Mouse (Mus musculus) limb, embryonic 10.5 days (tissue): ENCODE results near the gene Gm29776. TPM values are rescaled to one million over a fixed set of nuclear protein-coding genes. Genes with fewer than 3 reads are reported as not detected.

Experiments
- DNase-seq: peaks from one replicate; pipeline ENCODE4 v3.0.0-alpha.2; 2017; ENCODE audit warnings: low spot score
- H3K27ac ChIP-seq: fragments of 300-500 bp; sonication (generic); 2 replicates; pipeline ENCODE4 v1.5.1; 2016; ENCODE audit warnings: mild to moderate bottlenecking
- H3K27me3 ChIP-seq: fragments of 300-500 bp; sonication (generic); 2 replicates; pipeline ENCODE4 v1.6.1; 2016; ENCODE audit warnings: low read depth, mild to moderate bottlenecking; ENCODE audit not compliant: poor library complexity, severe bottlenecking
- H3K36me3 ChIP-seq: fragments of 300-500 bp; sonication (generic); 2 replicates; pipeline ENCODE4 v1.6.1; 2016; ENCODE audit warnings: mild to moderate bottlenecking, moderate library complexity
- H3K4me1 ChIP-seq: fragments of 300-500 bp; sonication (generic); 2 replicates; pipeline ENCODE4 v1.6.1; 2016
- H3K4me3 ChIP-seq: fragments of 300-500 bp; sonication (generic); 2 replicates; pipeline ENCODE4 v1.5.1; 2016; ENCODE audit warnings: mild to moderate bottlenecking, moderate library complexity
- H3K9me3 ChIP-seq: fragments of 300-500 bp; sonication (generic); replicated peaks from 2 replicates; pipeline ENCODE4 v1.6.1; 2016; ENCODE audit warnings: mild to moderate bottlenecking
- WGBS: fragments of 180-500 bp; shearing (Covaris S2); methylation state at CpG from one replicate; pipeline ENCODE4 v1.1.7; 2016; 5-methylcytosine and 5-hydroxymethylcytosine counted together
- polyA plus RNA-seq: library from polyadenylated mRNA; unstranded; fragments of >200 nt; fragmentation: Nextera tagmentation; extraction: Ambion mirVana; gene quantifications from 2 replicates; pipeline ENCODE4 v1.2.1, GENCODE M21; 2016

Gm29776 gene
- 0.10 and 0.16 TPM in 2 replicates for polyA plus RNA-seq

DNA sequence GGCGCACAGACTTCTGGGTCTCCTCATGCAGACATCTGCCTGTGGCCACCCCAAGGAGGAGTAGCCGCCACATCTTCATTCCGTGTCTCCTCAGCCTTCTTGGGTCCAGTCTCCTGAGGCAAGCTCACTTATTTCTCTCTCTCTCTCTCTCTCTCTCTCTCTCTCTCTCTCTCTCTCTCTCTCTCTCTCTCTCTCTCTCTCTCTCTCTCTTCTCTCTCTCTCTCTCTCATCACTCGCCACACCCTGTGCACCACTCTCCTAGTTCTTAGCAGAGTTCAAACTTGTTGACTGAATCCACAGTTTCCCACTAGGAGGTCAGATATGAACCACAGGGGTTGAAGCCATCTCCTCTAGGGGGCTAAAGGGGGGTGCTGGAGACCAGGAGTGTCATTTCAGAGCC, at the start of gene Gm29776:
TSS of gene Gm29776 (minus strand) at position 101 of the 400 bp plus-strand sequence.
- peaks cover 5% of the 10 kb centered on the region for H3K36me3 ChIP-seq
- no peaks in the 10 kb centered on the region for H3K9me3 ChIP-seq

DNA sequence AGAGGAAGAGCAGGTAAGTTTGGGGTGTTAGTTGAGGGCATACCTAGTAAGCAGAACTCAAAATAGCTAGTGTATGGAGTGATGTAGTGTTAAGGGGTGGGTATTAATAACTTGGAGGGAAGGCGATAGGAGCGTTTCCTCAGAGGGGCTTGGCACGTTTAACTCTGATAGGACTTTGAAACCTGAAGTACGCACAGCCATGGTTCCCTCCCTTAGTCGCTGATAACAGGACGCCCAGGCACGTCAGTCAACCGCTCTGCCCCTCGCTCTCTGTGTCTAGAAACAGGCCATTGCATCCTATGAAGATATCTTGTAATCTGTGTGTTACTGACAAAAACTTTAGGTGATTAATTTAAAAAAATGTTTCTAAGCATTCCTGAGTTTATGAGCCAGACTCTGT, 47.4 kb upstream of the Gm29776 start:
- Histone ChIP-seq H3K4me3 (no peak overlapping the region), H3K4me1 (peaks cover 12% of the 10 kb centered on the region), H3K9me3 (no peaks in the 10 kb centered on the region), H3K27ac (no peak overlapping the region), H3K27me3 (no peaks in the 10 kb centered on the region), H3K36me3 (no peaks in the 10 kb centered on the region)
- DNase-seq, result no peak
- 92% methylated on average over 9 of the region's 9 CpGs for WGBS

More for the DNA sequence above, at the start of gene Gm29776:
- no peak within 1 kb of the TSS for H3K27ac ChIP-seq
- peaks cover 9% of the 10 kb centered on the region; the same call in 1 of the 2 replicates for H3K27me3 ChIP-seq
- no peaks in the 10 kb centered on the region for H3K4me1 ChIP-seq
- H3K4me3 ChIP-seq, result no peak within 1 kb of the TSS
- WGBS, result 90% methylated on average over 3 of the region's 4 CpGs
- DNase-seq, result no peak

DNA sequence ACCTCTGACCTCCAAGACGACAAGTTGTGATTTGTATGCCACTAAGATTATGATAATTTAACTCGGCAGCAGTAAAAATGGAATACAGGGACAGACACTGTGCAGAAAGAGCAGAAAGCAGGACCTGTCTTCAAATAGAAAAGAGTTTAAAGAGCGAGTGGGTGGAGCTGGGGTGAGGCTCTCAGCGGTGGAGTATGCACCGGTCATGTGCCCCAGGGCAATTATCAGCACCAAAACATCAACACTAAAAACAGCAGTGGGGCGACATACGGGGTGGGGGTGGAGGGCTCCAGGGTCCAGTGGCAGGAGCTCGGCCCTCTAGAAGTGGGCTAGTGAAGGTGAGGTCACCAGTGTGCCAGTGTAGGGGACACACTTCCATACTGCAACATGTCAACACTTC, 45.8 kb upstream of the Gm29776 start:
- H3K27me3 ChIP-seq, result no peaks in the 10 kb centered on the region
- H3K27ac ChIP-seq, result no peak overlapping the region
- 67% methylated on average over 8 of the region's 8 CpGs for WGBS
- no peak for DNase-seq
- no peaks in the 10 kb centered on the region for H3K36me3 ChIP-seq
- no peak overlapping the region for H3K4me3 ChIP-seq
- no peaks in the 10 kb centered on the region for H3K9me3 ChIP-seq
- peaks cover 12% of the 10 kb centered on the region for H3K4me1 ChIP-seq

DNA sequence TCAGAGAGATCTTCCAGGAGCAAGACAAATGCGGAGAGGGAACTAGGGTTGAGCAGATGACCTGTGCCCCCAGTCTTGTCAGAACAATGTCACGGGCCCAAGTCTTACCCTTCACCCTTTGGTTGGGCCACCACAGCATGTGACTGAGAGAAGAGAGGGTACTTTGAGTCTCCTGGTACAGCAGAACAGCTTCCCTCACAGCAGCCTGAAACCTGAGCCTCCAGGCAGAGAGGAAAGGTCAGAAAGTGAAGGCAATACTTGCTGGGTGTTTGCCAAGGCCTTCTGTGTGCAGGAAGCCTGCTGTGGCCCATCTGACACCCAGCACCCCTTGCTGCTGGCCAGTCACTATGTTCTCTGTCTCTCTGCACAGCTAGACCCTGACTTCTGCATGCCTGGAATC, 43.7 kb upstream of the Gm29776 start:
- DNase-seq, result no peak
- 75% methylated on average over 2 of the region's 2 CpGs for WGBS
- H3K36me3 ChIP-seq, result no peaks in the 10 kb centered on the region
- no peaks in the 10 kb centered on the region for H3K9me3 ChIP-seq
- peaks cover 10% of the 10 kb centered on the region for H3K4me1 ChIP-seq
- H3K27me3 ChIP-seq, result no peaks in the 10 kb centered on the region
- H3K27ac ChIP-seq, result peak overlapping the region; percentile 19; the same call in 1 of the 2 replicates
- no peak overlapping the region for H3K4me3 ChIP-seq

DNA sequence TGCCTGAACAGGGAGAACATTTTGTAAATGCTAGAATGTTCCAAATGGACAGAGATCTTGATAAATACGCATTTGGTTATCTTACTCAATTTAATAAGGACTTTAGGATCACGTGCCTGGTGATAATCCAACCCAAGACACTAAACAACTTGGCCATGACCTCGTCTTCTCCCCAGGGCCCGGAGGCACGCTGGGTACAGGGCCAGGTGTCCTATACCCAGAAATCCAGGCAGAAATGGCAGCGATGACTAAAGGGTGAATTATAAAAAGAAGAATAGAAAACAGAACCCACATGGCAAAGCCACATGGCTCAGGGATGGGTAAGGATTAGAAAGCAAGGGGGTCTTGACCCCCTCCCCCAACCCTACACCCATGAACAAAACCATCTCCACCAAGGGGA, 43.1 kb upstream of the Gm29776 start:
- Histone ChIP-seq H3K36me3 (no peaks in the 10 kb centered on the region), H3K4me3 (no peak overlapping the region), H3K9me3 (no peaks in the 10 kb centered on the region), H3K27me3 (no peaks in the 10 kb centered on the region), H3K4me1 (peaks cover 10% of the 10 kb centered on the region), H3K27ac (0 out of 2 replicates have a peak overlapping the region, but pooled peaks have one; percentile 19)
- DNase-seq, result no peak
- WGBS, result 90% methylated on average over 6 of the region's 6 CpGs

DNA sequence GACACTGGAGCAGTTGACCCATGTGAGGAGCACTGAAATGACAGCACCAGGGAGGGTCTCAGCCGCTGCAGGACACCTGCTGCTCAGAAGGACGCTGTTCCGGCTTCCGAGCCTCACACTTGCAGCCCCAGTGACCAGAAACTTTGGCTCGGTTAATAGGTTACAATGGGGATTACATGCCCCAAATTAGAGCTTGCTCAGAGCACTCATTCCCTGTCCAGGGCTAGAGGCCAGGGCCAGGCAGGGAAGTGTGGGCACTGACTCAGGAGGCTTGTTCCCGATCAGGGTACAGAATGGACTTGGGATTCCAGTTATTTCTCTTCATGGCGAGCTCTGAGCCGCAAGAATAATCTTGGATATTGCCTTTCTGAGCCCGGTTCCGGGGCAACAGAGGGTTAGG, 39.0 kb upstream of the Gm29776 start:
- WGBS, result 83% methylated on average over 10 of the region's 10 CpGs
- Histone ChIP-seq H3K36me3 (no peaks in the 10 kb centered on the region), H3K4me1 (peaks cover 7% of the 10 kb centered on the region), H3K27ac (no peak overlapping the region), H3K9me3 (no peaks in the 10 kb centered on the region), H3K27me3 (no peaks in the 10 kb centered on the region), H3K4me3 (no peak overlapping the region)
- no peak for DNase-seq

DNA sequence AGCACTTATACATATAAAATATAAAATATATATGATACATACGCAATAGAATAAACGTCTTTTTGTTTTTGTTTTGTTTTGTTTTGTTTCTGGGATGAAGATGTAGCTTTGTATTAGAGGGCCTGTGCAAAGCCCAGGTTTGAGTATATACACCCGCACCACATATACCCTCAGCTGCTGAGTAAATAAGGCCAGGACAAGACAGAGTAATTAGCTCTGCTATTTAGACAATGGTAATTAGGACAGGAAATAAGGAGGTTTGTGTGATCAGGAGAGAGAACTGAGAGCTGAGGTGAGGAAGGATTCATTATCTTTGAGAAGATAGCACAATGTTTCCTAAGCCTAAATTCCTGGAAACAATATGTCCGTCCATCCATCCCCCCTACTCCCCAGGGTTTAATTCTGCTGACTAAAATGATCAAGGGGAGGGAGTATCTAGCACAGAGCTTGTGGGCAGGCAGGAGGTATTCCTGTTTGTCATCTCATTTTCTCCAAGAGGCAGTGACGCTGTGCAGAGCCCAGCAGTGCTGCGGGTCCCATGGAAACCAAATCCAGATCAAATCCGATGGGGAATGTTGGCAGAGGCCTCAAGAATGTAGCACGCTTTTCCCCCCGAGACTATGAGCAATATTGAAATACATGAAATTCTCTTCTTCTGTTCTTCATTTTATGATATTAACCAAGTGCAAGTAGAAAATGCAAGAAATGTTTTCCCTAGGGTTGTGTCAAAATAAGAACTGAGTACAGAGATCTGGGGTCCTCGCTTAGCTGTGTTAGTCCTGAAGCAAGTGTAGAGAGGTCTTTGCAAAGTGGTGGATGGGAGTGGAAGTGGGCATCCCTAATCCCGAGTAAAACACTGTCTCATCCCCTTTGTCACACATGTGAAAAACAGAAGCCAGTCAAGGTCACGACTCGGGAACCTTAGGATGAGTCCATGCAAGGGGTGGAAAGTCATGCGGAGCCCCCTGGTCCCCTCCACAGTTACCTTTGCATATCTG, 38.2 kb upstream of the Gm29776 start:
- no peaks in the 10 kb centered on the region for H3K4me1 ChIP-seq
- H3K36me3 ChIP-seq, result no peaks in the 10 kb centered on the region
- DNase-seq, result no peak
- no peaks in the 10 kb centered on the region for H3K9me3 ChIP-seq
- no peaks in the 10 kb centered on the region for H3K27me3 ChIP-seq
- 73% methylated on average over 14 of the region's 14 CpGs for WGBS
- H3K4me3 ChIP-seq, result no peak overlapping the region
- no peak overlapping the region for H3K27ac ChIP-seq

DNA sequence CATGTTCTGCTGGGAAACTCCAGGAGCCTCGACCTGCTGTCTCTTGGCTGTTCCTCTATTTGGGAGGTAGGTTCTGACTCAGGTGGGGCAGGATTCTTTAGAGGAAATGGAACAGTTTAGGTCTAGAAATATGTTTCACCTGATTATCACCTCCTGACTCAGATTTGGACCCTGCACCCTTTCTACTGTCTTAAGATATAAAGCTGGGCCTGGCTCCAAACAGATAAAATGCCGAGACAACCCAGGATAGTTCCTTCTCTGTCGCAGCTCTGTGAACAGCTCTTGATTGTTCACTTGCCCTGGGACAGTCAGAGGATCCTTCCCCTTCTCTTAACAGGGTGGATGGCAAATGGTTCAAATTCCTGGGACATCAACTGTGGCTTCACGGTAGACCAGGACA, 36.6 kb upstream of the Gm29776 start:
- Histone ChIP-seq H3K4me1 (no peaks in the 10 kb centered on the region), H3K27ac (no peak overlapping the region), H3K4me3 (no peak overlapping the region), H3K9me3 (no peaks in the 10 kb centered on the region), H3K27me3 (no peaks in the 10 kb centered on the region), H3K36me3 (no peaks in the 10 kb centered on the region)
- DNase-seq, result no peak
- WGBS, result 83% methylated on average over 4 of the region's 4 CpGs

DNA sequence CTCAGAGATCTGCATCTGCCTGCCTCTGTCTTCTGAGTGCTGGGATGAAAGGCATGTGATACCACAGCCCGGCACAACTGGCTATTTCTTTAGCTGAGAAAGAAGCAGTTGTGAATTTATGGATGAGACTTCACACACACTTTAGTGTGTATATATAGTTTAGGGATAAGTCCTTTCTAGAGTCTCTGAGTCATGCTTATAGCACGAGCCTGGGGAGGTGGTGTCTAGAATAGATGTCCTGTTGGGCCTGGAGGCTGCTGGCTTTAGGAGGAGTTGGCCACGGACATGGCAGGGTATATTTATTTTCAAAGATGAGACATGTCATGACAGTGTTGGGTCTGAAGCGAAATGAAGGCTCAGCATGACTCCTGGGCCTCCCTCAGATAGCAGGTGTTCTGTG, 35.4 kb upstream of the Gm29776 start:
- H3K4me1 ChIP-seq, result no peaks in the 10 kb centered on the region
- 85% methylated on average over 4 of the region's 4 CpGs for WGBS
- no peak for DNase-seq
- H3K36me3 ChIP-seq, result no peaks in the 10 kb centered on the region
- no peak overlapping the region for H3K27ac ChIP-seq
- H3K27me3 ChIP-seq, result no peaks in the 10 kb centered on the region
- no peaks in the 10 kb centered on the region for H3K9me3 ChIP-seq
- H3K4me3 ChIP-seq, result no peak overlapping the region

DNA sequence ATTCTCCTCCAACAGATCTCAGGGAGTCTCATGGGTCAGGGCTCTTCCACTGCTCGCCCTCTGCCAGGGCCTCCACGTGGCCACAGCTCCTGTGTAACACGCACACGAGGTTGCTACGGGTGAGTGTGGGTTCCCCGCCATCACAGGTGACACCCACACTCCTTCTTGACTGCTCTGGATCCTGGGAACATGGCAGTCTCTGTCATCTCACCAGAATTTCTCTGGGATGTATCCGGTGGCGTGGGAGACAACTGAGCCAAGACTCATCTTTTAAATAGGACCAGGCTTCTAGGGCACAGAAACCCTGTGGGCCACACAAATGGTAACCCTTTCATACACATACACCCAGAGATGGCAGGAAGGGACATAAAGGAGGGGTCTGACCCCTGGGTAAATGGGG, 33.6 kb upstream of the Gm29776 start:
- no peak overlapping the region for H3K27ac ChIP-seq
- WGBS, result 92% methylated on average over 8 of the region's 8 CpGs
- H3K4me1 ChIP-seq, result no peaks in the 10 kb centered on the region
- no peaks in the 10 kb centered on the region for H3K36me3 ChIP-seq
- no peak for DNase-seq
- no peaks in the 10 kb centered on the region for H3K27me3 ChIP-seq
- H3K4me3 ChIP-seq, result no peak overlapping the region
- no peaks in the 10 kb centered on the region for H3K9me3 ChIP-seq

DNA sequence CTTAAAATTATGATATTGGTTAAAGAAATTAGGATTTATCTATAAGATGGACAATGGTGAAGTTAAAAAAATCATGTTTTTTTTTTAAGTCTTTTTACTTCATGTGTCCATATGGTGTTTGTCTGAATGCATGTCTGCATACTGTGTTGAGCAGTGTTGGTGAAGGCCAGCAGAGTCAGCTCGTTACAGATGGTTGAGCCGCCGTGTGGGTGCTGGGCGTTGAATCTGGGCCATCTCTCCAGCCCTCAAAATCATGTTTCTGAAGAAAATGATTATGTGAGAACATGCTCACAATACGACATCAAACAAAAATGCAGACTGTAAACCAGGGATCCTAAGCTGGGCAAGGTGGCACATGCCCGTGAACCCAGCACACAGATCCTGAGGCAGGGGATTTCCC, 31.7 kb upstream of the Gm29776 start:
- Histone ChIP-seq H3K4me1 (no peaks in the 10 kb centered on the region), H3K27me3 (no peaks in the 10 kb centered on the region), H3K9me3 (no peaks in the 10 kb centered on the region), H3K27ac (no peak overlapping the region), H3K4me3 (no peak overlapping the region), H3K36me3 (no peaks in the 10 kb centered on the region)
- 93% methylated on average over 6 of the region's 6 CpGs for WGBS
- no peak for DNase-seq

DNA sequence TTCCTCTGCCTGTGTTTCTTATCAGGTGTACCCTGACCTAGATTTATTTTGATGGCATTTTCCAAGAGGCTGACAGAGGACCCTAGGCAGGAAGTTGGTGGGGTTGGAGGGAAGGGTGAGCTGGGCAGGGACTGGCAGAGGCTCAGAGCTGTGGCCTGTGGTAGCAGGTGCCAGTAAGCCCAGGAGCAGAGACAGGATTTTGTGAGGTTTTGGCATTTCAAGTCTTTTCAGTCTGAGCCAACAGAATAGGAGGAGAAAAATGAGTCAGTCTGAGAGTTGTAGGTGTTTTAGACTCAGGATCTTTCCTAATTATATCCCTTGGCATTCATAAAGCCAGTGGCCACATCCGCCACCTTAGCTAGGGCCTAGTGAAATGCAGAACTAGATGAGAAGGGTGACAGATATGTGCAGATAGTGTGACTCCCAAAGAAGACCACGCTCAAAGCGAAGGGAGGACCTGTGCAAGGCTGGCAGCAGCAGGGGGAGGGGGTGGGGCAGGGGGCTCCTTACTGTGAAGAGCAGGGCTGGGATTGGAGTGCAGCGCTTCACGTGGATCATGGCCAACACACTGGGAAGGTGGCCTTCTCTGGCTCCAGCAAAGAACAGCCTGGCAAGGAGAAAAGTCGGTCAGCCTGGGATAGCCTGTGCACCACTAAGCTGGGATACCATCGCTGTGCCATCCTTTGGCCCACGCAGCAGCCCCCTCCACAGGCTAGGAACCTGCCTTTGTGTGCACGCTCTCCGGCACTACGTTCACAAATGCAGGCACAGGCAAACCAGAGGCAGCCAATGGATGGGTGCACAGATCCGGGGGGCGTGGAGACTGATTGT, 30.4 kb upstream of the Gm29776 start:
- Histone ChIP-seq H3K9me3 (no peaks in the 10 kb centered on the region), H3K27me3 (no peaks in the 10 kb centered on the region), H3K36me3 (no peaks in the 10 kb centered on the region), H3K4me1 (no peaks in the 10 kb centered on the region), H3K4me3 (no peak overlapping the region), H3K27ac (no peak overlapping the region)
- no peak for DNase-seq
- WGBS, result 75% methylated on average over 13 of the region's 13 CpGs

DNA sequence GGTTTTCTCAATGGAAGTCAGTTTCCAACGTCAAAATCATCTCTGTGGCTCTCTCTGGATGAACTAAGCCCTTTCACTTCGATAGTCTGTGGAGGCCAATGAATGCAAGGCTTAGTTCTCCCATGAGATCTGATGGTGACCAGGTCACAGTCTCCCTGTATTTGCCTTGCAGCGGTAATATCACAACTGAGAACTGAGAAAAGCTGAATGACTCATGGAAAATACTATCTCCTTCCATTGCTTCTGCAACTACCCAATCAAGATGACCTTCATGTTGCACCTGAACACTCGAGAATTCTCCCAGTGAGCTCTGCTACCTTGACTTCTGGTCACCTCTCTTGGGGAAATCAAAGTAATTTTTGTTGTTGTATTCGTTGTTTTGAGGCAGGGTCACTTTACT, 28.9 kb upstream of the Gm29776 start:
- no peak for DNase-seq
- Histone ChIP-seq H3K4me1 (no peaks in the 10 kb centered on the region), H3K4me3 (no peak overlapping the region), H3K9me3 (no peaks in the 10 kb centered on the region), H3K27me3 (no peaks in the 10 kb centered on the region), H3K27ac (no peak overlapping the region), H3K36me3 (no peaks in the 10 kb centered on the region)
- 85% methylated on average over 5 of the region's 5 CpGs for WGBS
